8 mouse cellular contexts compared by ENCODE assay signal in genomic region chr11:106789649-106790048, GRCm38 (mm10). TPM values are rescaled to one million over a fixed set of nuclear protein-coding genes. Genes with fewer than 3 reads are reported as not detected.
A peak's percentile ranks its signal among the peaks of the same experiment; 100 is the strongest.
DNase-seq lines count a peak whose midpoint lies in the region; ATAC-seq and TF ChIP-seq lines count a peak whose summit lies in the region.

No protein-coding gene starts in this region.

- no peak for DNase-seq in frontal cortex, postnatal 25 days (ENCODE audit: low spot score in 2 of 2)
- peak; percentile 45 for DNase-seq in embryonic facial prominence, embryonic 14.5 days (ENCODE audit: low spot score)
- peak; percentile 36 for DNase-seq in liver, embryonic 11.5 days (ENCODE audit: low spot score)
- DNase-seq in lung, postnatal 10 days, result no peak
- DNase-seq in kidney, adult 8-10 months, result no peak

- under 1% methylated on average over 6 of the region's 6 CpGs for WGBS in embryonic facial prominence, embryonic 14.5 days
- whole genome bisulfite sequencing in liver, embryonic 11.5 days, result under 1% methylated on average over 6 of the region's 6 CpGs
- WGBS in stomach, embryonic 16.5 days, result 2% methylated on average over 6 of the region's 6 CpGs

- H3K36me3 ChIP-seq in E14TG2a.4 (ENCODE audit: insufficient read depth, low read length), result peaks cover 52% of the 10 kb centered on the region
- peaks cover 47% of the 10 kb centered on the region for H3K36me3 ChIP-seq in embryonic facial prominence, embryonic 14.5 days (ENCODE audit: control insufficient read depth, insufficient read depth, low read length)
- H3K36me3 ChIP-seq in liver, embryonic 11.5 days (ENCODE audit: control insufficient read depth, insufficient read depth, low read length), result peaks cover 23% of the 10 kb centered on the region
- 0 out of 2 replicates have a peak, but pooled peaks cover 6% of the 10 kb centered on the region for H3K36me3 ChIP-seq in stomach, embryonic 16.5 days (ENCODE audit: control insufficient read depth, insufficient read depth, low read length)

- H3K4me2 ChIP-seq in embryonic facial prominence, embryonic 14.5 days (ENCODE audit: low read depth, low read length), result peak overlapping the region; percentile 82
- H3K4me2 ChIP-seq in liver, embryonic 11.5 days, result peak overlapping the region; percentile 88
- peak overlapping the region; percentile 94 for H3K4me2 ChIP-seq in stomach, embryonic 16.5 days (ENCODE audit: low read depth, low read length)

- H3K9me3 ChIP-seq in E14TG2a.4 (ENCODE audit: low read length), result no peaks in the 10 kb centered on the region
- no peaks in the 10 kb centered on the region for H3K9me3 ChIP-seq in embryonic facial prominence, embryonic 14.5 days (ENCODE audit: control insufficient read depth, low read length)
- no peaks in the 10 kb centered on the region for H3K9me3 ChIP-seq in liver, embryonic 11.5 days (ENCODE audit: control insufficient read depth, low read length)
- H3K9me3 ChIP-seq in stomach, embryonic 16.5 days (replicated peaks; ENCODE audit: control insufficient read depth, low read length), result no peaks in the 10 kb centered on the region

- peak overlapping the region; percentile 100 for H3K9ac ChIP-seq in embryonic facial prominence, embryonic 14.5 days (ENCODE audit: low read depth, low read length)
- peak overlapping the region; percentile 100 for H3K9ac ChIP-seq in liver, embryonic 11.5 days (ENCODE audit: low read depth, low read length)
- H3K9ac ChIP-seq in stomach, embryonic 16.5 days (ENCODE audit: low read length), result peak overlapping the region; percentile 98

- H3K27me3 ChIP-seq in E14TG2a.4 (ENCODE audit: insufficient read depth, low read length), result no peaks in the 10 kb centered on the region
- no peaks in the 10 kb centered on the region for H3K27me3 ChIP-seq in embryonic facial prominence, embryonic 14.5 days (replicated peaks; ENCODE audit: control insufficient read depth, insufficient read depth, low read length)
- no peaks in the 10 kb centered on the region for H3K27me3 ChIP-seq in liver, embryonic 11.5 days (replicated peaks; ENCODE audit: control insufficient read depth, insufficient read depth, low read length)
- no peaks in the 10 kb centered on the region for H3K27me3 ChIP-seq in stomach, embryonic 16.5 days (ENCODE audit: control insufficient read depth, insufficient read depth, low read length)

- peak overlapping the region; percentile 96 for H3K4me3 ChIP-seq in E14TG2a.4 (replicated peaks; ENCODE audit: low read length)
- peak overlapping the region; percentile 93 for H3K4me3 ChIP-seq in embryonic facial prominence, embryonic 14.5 days (ENCODE audit: low read depth, low read length)
- peak overlapping the region; percentile 94 for H3K4me3 ChIP-seq in liver, embryonic 11.5 days (ENCODE audit: low read depth, low read length)
- peak overlapping the region; percentile 95 for H3K4me3 ChIP-seq in stomach, embryonic 16.5 days (replicated peaks; ENCODE audit: low read length)

- peaks cover 38% of the 10 kb centered on the region for H3K4me1 ChIP-seq in E14TG2a.4 (replicated peaks; ENCODE audit: low read depth, low read length)
- H3K4me1 ChIP-seq in embryonic facial prominence, embryonic 14.5 days (ENCODE audit: control insufficient read depth, insufficient read depth, low read length), result peaks cover 9% of the 10 kb centered on the region
- H3K4me1 ChIP-seq in liver, embryonic 11.5 days (replicated peaks; ENCODE audit: control insufficient read depth, insufficient read depth, low read length), result peaks cover 4% of the 10 kb centered on the region; the same call in 1 of the 2 replicates
- peaks cover 4% of the 10 kb centered on the region; the same call in 1 of the 2 replicates for H3K4me1 ChIP-seq in stomach, embryonic 16.5 days (ENCODE audit: control insufficient read depth, insufficient read depth, low read length)

- ATAC-seq in frontal cortex, adult (ENCODE audit: low TSS enrichment), result 0 out of 2 replicates have a peak, but pooled peaks have one; percentile 1
- ATAC-seq in embryonic facial prominence, embryonic 14.5 days (ENCODE audit: low read depth), result no peak
- no peak for ATAC-seq in liver, embryonic 11.5 days (replicated peaks; ENCODE audit: low FRiP score)
- no peak for ATAC-seq in stomach, embryonic 16.5 days (ENCODE audit: insufficient read depth, low FRiP score)

- TF ChIP-seq CTCF in E14TG2a.4 (conservative IDR thresholded peaks at IDR 0.05; ENCODE audit: low read length), result no peak

- H3K27ac ChIP-seq in embryonic facial prominence, embryonic 14.5 days (replicated peaks; ENCODE audit: low read depth, low read length), result peak overlapping the region; percentile 100
- peak overlapping the region; percentile 99 for H3K27ac ChIP-seq in liver, embryonic 11.5 days (ENCODE audit: low read depth, low read length)
- peak overlapping the region; percentile 99 for H3K27ac ChIP-seq in stomach, embryonic 16.5 days (ENCODE audit: low read length)

RNA-seq across cellular contexts. Expression of gene Cep95, which starts 0.6 kb away (rescaled TPM):
- polyA plus RNA-seq in embryonic facial prominence, embryonic 14.5 days (2014; fragmentation: Nextera tagmentation; extraction: Ambion mirVana), result 15.8 and 16.6 TPM in 2 replicates
- polyA plus RNA-seq in liver, embryonic 11.5 days (2014; fragmentation: Nextera tagmentation; extraction: Ambion mirVana), result 18.6 and 21.1 TPM in 2 replicates
- polyA plus RNA-seq in stomach, embryonic 16.5 days (2015; fragmentation: Nextera tagmentation; extraction: Ambion mirVana), result 18.8 and 20.4 TPM in 2 replicates

RNA-seq across cellular contexts. Expression of gene Ddx5, which starts 0.7 kb away (rescaled TPM):
- 334 and 344 TPM in 2 replicates for polyA plus RNA-seq in embryonic facial prominence, embryonic 14.5 days (2014; fragmentation: Nextera tagmentation; extraction: Ambion mirVana)
- 288 and 310 TPM in 2 replicates for polyA plus RNA-seq in liver, embryonic 11.5 days (2014; fragmentation: Nextera tagmentation; extraction: Ambion mirVana)
- 304 and 316 TPM in 2 replicates for polyA plus RNA-seq in stomach, embryonic 16.5 days (2015; fragmentation: Nextera tagmentation; extraction: Ambion mirVana)

RNA-seq across cellular contexts. Expression of gene Polg2, which starts 10.3 kb away (rescaled TPM):
- 9.8 and 10.2 TPM in 2 replicates for polyA plus RNA-seq in embryonic facial prominence, embryonic 14.5 days (2014; fragmentation: Nextera tagmentation; extraction: Ambion mirVana)
- polyA plus RNA-seq in liver, embryonic 11.5 days (2014; fragmentation: Nextera tagmentation; extraction: Ambion mirVana), result 9.3 and 10.9 TPM in 2 replicates
- 10.5 and 11.7 TPM in 2 replicates for polyA plus RNA-seq in stomach, embryonic 16.5 days (2015; fragmentation: Nextera tagmentation; extraction: Ambion mirVana)

RNA-seq across cellular contexts. Expression of gene Milr1, which starts 38.6 kb away (rescaled TPM):
- 1.4 and 2.0 TPM in 2 replicates for polyA plus RNA-seq in embryonic facial prominence, embryonic 14.5 days (2014; fragmentation: Nextera tagmentation; extraction: Ambion mirVana)
- 2.3 and 2.4 TPM in 2 replicates for polyA plus RNA-seq in liver, embryonic 11.5 days (2014; fragmentation: Nextera tagmentation; extraction: Ambion mirVana)
- polyA plus RNA-seq in stomach, embryonic 16.5 days (2015; fragmentation: Nextera tagmentation; extraction: Ambion mirVana), result 3.1 TPM in 2 replicates

RNA-seq across cellular contexts. Expression of gene Pecam1, which starts 39.2 kb away (rescaled TPM):
- polyA plus RNA-seq in embryonic facial prominence, embryonic 14.5 days (2014; fragmentation: Nextera tagmentation; extraction: Ambion mirVana), result 46.8 and 48.9 TPM in 2 replicates
- 17.8 and 18.0 TPM in 2 replicates for polyA plus RNA-seq in liver, embryonic 11.5 days (2014; fragmentation: Nextera tagmentation; extraction: Ambion mirVana)
- 51.7 and 55.0 TPM in 2 replicates for polyA plus RNA-seq in stomach, embryonic 16.5 days (2015; fragmentation: Nextera tagmentation; extraction: Ambion mirVana)

Comparison
In these comparisons a context has a peak if more than half of its experiments do, and no peak if none do; other contexts are left out.
1. DNase-seq: peak in embryonic facial prominence, embryonic 14.5 days (single experiment) and liver, embryonic 11.5 days (single experiment); none in frontal cortex, postnatal 25 days (0 of 2), lung, postnatal 10 days (single experiment) and kidney, adult 8-10 months (0 of 2).
2. Peak in every context shown above with its lines, with median percentiles within 50 percentile points of each other: H3K4me3 ChIP-seq, H3K27ac ChIP-seq, H3K4me2 ChIP-seq and H3K9ac ChIP-seq.